Mouse (Mus musculus) forebrain, embryonic 16.5 days (tissue): ENCODE measurements around the gene Rasgef1a. TPM values are rescaled to one million over a fixed set of nuclear protein-coding genes. Genes with fewer than 3 reads are reported as not detected.

ENCODE experiments used
- ATAC-seq: fragments of 200-750 bp; cut with Nextera tagmentation; 2 replicates; pipeline ENCODE4 v1.8.0; 2017; ENCODE audit warnings: mild to moderate bottlenecking, moderate library complexity
- H3K27ac ChIP-seq: fragments of 300-500 bp; sonication (generic); 2 replicates; pipeline ENCODE4 v1.5.1; 2014; ENCODE audit warnings: low read length, control low read depth
- H3K27me3 ChIP-seq: fragments of 300-500 bp; sonication (generic); replicated peaks from 2 replicates; pipeline ENCODE4 v1.6.1; 2014; ENCODE audit warnings: low read length; ENCODE audit not compliant: control insufficient read depth, insufficient read depth
- H3K36me3 ChIP-seq: fragments of 300-500 bp; sonication (generic); 2 replicates; pipeline ENCODE4 v1.6.1; 2014; ENCODE audit not compliant: control insufficient read depth, insufficient read depth
- H3K4me1 ChIP-seq: fragments of 300-500 bp; sonication (generic); replicated peaks from 2 replicates; pipeline ENCODE4 v1.6.1; 2014; ENCODE audit warnings: low read length; ENCODE audit not compliant: control insufficient read depth, insufficient read depth
- H3K4me2 ChIP-seq: fragments of 300-500 bp; sonication (generic); 2 replicates; pipeline ENCODE4 v1.6.1; 2014; ENCODE audit warnings: mild to moderate bottlenecking, low read length, control low read depth
- H3K4me3 ChIP-seq: fragments of 300-500 bp; sonication (generic); replicated peaks from 2 replicates; pipeline ENCODE4 v1.5.1; 2014; ENCODE audit warnings: mild to moderate bottlenecking, low read length, control low read depth
- H3K9ac ChIP-seq: fragments of 300-500 bp; sonication (generic); replicated peaks from 2 replicates; pipeline ENCODE4 v1.6.1; 2014; ENCODE audit warnings: low read depth, low read length, control low read depth
- H3K9me3 ChIP-seq: fragments of 300-500 bp; sonication (generic); 2 replicates; pipeline ENCODE4 v1.6.1; 2016; ENCODE audit warnings: low read length; ENCODE audit not compliant: control insufficient read depth
- WGBS: fragments of 180-500 bp; shearing (Covaris S2); extraction: QIAGEN DNeasy Blood & Tissue Kit; methylation state at CpG from one replicate; pipeline ENCODE4 v1.1.7; 2014; 5-methylcytosine and 5-hydroxymethylcytosine counted together
- polyA plus RNA-seq: library from polyadenylated mRNA; unstranded; fragments of >200 nt; fragmentation: Nextera tagmentation; extraction: Ambion mirVana; gene quantifications from 2 replicates; pipeline ENCODE4 v1.2.1, GENCODE M21; 2015

The Rasgef1a gene
- polyA plus RNA-seq = 4.0 and 7.0 TPM in 2 replicates

DNA sequence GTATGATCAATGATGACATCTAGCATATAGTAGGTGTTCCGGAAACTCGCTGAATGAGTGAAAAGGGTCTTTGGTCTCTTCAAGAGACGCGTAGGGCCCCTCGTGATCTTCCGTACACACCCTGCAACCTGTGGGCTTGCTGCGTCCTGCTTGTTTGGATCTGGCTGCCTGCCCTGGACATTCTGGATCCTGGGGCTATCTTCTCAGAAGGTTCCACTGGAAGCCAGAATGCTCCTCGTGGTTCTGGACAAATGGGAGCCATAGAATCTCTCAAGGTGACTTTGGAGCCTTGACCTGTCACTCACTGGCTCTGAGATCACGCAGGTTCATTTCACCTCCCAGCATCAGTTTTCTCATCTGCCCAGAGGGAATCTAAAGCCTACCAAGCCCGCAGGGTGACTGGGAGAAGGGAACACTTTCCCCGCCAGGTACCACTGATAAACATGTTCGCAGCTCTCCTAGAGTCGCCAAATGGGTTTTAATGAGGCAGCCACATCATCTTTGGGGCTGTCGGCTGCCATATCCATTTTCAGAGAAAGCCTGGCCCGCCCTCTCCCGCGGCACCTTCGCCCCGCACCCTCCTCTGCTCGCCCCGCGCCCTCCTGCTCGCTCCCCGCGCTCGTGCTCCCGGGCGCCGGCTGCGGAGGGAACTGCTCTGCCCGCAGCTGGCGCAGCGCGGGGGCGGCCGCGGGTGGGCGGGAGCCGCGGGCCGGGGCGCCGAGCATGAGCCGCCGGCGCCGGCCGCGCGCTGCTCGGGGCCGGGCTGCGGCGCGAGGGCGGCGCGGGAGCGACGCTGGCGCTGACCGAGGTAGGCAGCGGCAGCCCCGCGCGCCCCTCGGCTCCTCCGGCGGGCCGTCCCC, at the start of gene Rasgef1a:
TSS of gene Rasgef1a (plus strand) at position 683 of the 860 bp plus-strand sequence.
- Histone ChIP-seq H3K4me2 (peak within 1 kb of the TSS; percentile 71), H3K9ac (peak within 1 kb of the TSS; percentile 67), H3K27ac (no peak within 1 kb of the TSS), H3K36me3 (no peaks in the 10 kb centered on the region), H3K4me1 (peaks cover 10% of the 10 kb centered on the region), H3K4me3 (peak within 1 kb of the TSS; percentile 55), H3K27me3 (peaks cover 13% of the 10 kb centered on the region), H3K9me3 (no peaks in the 10 kb centered on the region)
- ATAC-seq = peak; percentile 52
- WGBS = 13% methylated on average over 45 of the region's 70 CpGs

- no peaks in the 10 kb centered on the region; the same call in 1 of the 2 replicates for H3K27me3 ChIP-seq
- no peaks in the 10 kb centered on the region for H3K36me3 ChIP-seq
- ATAC-seq = no peak
- H3K4me2 ChIP-seq = no peak overlapping the region
- H3K9me3 ChIP-seq = no peaks in the 10 kb centered on the region
- 88% methylated on average over 3 of the region's 3 CpGs for whole genome bisulfite sequencing
- no peaks in the 10 kb centered on the region for H3K4me1 ChIP-seq
- H3K4me3 ChIP-seq = no peak overlapping the region
- no peak overlapping the region for H3K27ac ChIP-seq
- no peak overlapping the region for H3K9ac ChIP-seq
Measured at GRCm38 (mm10) chr6:117963201-117963600, 48.0 kb upstream of the Rasgef1a start.

DNA sequence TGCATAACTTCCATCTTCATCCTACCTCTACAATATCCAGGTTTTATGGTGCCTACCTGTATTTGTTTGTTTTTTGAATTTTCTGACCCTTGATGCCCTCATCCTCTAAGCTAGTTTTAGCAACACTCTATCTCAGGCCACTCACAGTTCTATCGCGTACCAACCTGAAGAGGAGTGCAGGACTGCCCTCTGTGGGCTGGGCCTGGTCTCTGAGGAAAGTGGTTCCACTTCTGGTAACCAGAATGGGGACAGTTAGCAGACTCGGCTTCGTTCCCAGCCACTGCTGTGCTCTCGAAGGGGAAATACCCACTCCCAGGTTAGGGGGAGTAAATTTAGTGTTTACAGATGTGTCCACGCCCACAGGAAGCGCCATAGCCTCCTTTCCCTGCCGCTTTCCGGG, 44.5 kb upstream of the Rasgef1a start:
- H3K27ac ChIP-seq = no peak overlapping the region
- WGBS = 62% methylated on average over 9 of the region's 9 CpGs
- no peaks in the 10 kb centered on the region for H3K36me3 ChIP-seq
- H3K9ac ChIP-seq = no peak overlapping the region
- no peak overlapping the region for H3K4me3 ChIP-seq
- no peaks in the 10 kb centered on the region for H3K4me1 ChIP-seq
- ATAC-seq = no peak
- H3K9me3 ChIP-seq = no peaks in the 10 kb centered on the region
- H3K27me3 ChIP-seq = no peaks in the 10 kb centered on the region; the same call in 1 of the 2 replicates
- H3K4me2 ChIP-seq = no peak overlapping the region

- H3K36me3 ChIP-seq = no peaks in the 10 kb centered on the region
- no peak overlapping the region for H3K4me2 ChIP-seq
- no peaks in the 10 kb centered on the region for H3K9me3 ChIP-seq
- H3K4me3 ChIP-seq = no peak overlapping the region
- WGBS = 58% methylated on average over 5 of the region's 5 CpGs
- H3K9ac ChIP-seq = no peak overlapping the region
- H3K27ac ChIP-seq = no peak overlapping the region
- no peaks in the 10 kb centered on the region for H3K27me3 ChIP-seq
- ATAC-seq = no peak
- no peaks in the 10 kb centered on the region for H3K4me1 ChIP-seq
Measured at GRCm38 (mm10) chr6:117987173-117987572, 24.1 kb upstream of the Rasgef1a start.

DNA sequence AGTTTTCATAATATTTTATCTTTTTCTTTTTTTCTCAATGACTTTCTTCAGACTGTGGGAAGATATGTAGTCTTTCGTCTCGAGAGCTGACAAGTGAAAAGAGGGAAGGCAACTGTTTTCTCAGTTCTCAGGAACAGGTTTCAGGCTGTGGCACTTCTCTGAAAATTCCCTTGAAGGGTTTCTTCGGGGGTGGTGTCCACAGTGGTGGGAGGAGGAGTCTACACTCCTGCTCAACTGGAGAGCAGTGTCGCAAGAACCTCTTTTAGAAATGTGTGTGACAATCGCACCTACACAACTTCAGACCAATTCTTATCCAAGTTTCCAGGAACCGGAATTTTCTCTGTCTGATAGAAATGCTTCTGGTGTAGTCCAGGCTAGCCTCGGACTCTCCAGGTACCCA, 22.0 kb upstream of the Rasgef1a start:
- Histone ChIP-seq H3K36me3 (no peaks in the 10 kb centered on the region), H3K27ac (no peak overlapping the region), H3K4me1 (no peaks in the 10 kb centered on the region), H3K9ac (no peak overlapping the region), H3K9me3 (no peaks in the 10 kb centered on the region), H3K4me3 (no peak overlapping the region), H3K27me3 (no peaks in the 10 kb centered on the region), H3K4me2 (no peak overlapping the region)
- WGBS = 84% methylated on average over 7 of the region's 7 CpGs
- no peak for ATAC-seq

GRCm38 (mm10) chr6:117990649-117991048, 20.6 kb upstream of the Rasgef1a start:
- ATAC-seq = no peak
- 87% methylated on average over 8 of the region's 8 CpGs for WGBS
- Histone ChIP-seq H3K9me3 (no peaks in the 10 kb centered on the region), H3K27ac (no peak overlapping the region), H3K4me1 (no peaks in the 10 kb centered on the region), H3K36me3 (no peaks in the 10 kb centered on the region), H3K4me3 (no peak overlapping the region), H3K9ac (no peak overlapping the region), H3K4me2 (no peak overlapping the region), H3K27me3 (no peaks in the 10 kb centered on the region)

- Histone ChIP-seq H3K4me3 (no peak overlapping the region), H3K9me3 (no peaks in the 10 kb centered on the region), H3K36me3 (no peaks in the 10 kb centered on the region), H3K27ac (no peak overlapping the region), H3K9ac (no peak overlapping the region), H3K4me2 (no peak overlapping the region), H3K4me1 (no peaks in the 10 kb centered on the region), H3K27me3 (no peaks in the 10 kb centered on the region)
- ATAC-seq = no peak
- WGBS = 76% methylated on average over 7 of the region's 7 CpGs
Measured at GRCm38 (mm10) chr6:117991297-117991696, 19.9 kb upstream of the Rasgef1a start.

DNA sequence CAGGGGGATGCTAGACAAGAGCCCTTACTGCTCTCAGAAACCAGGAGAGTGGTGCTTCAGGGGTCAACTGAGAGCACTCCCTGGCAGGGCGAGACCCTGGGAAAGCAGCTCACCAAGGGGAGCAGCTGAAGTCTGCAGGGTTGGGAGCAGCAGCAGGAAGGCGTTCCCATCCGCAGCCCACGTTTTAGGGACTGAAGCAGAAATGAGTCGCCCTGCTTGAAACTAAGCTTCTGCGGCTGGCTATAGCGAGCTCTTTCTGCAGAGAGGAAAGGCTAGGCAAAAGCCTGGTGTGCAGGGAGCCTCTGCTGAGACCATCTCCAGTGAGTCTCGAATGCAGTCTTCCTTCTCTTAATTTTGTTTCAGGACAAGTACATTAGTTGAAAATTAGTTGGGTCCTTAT, 19.3 kb upstream of the Rasgef1a start:
- Histone ChIP-seq H3K36me3 (no peaks in the 10 kb centered on the region), H3K9me3 (no peaks in the 10 kb centered on the region), H3K4me1 (no peaks in the 10 kb centered on the region), H3K27ac (no peak overlapping the region), H3K4me2 (no peak overlapping the region), H3K9ac (no peak overlapping the region), H3K27me3 (no peaks in the 10 kb centered on the region), H3K4me3 (no peak overlapping the region)
- 69% methylated on average over 8 of the region's 8 CpGs for WGBS
- no peak for ATAC-seq

DNA sequence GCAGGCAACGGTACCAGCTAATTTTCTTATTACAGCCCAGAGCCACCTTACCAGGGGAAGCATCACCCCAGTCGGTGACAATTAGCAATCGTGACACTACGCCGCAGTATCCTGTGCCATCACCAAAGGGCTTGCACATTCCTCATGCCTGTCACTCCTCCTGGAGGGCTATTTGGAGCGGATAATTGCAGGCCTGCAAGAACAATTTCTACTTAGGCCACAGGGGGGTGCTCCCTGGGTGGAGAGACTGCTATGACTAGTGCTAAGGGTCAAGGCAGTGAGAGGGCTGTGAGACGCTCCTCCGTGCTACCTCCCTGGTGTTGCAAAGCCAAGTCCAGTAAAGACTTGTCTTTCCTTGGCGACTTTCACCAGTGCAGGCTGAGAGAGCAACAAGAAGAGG, 16.1 kb upstream of the Rasgef1a start:
- 54% methylated on average over 9 of the region's 9 CpGs for WGBS
- no peak for ATAC-seq
- Histone ChIP-seq H3K36me3 (no peaks in the 10 kb centered on the region), H3K4me1 (no peaks in the 10 kb centered on the region), H3K27me3 (no peaks in the 10 kb centered on the region), H3K4me2 (no peak overlapping the region), H3K27ac (no peak overlapping the region), H3K4me3 (no peak overlapping the region), H3K9me3 (no peaks in the 10 kb centered on the region), H3K9ac (no peak overlapping the region)
